Mouse (Mus musculus) kidney, adult 18-20 months (tissue): ENCODE data around the gene Plcl2.
"Not testable (repeated sequence)": the region's sequence is repeated elsewhere in the genome, so short reads cannot be mapped to it uniquely, and the experiment has no call there.

Source experiments
- DNase-seq: peaks from one replicate; pipeline ENCODE4 v3.0.0; 2021

Plcl2 gene

DNA sequence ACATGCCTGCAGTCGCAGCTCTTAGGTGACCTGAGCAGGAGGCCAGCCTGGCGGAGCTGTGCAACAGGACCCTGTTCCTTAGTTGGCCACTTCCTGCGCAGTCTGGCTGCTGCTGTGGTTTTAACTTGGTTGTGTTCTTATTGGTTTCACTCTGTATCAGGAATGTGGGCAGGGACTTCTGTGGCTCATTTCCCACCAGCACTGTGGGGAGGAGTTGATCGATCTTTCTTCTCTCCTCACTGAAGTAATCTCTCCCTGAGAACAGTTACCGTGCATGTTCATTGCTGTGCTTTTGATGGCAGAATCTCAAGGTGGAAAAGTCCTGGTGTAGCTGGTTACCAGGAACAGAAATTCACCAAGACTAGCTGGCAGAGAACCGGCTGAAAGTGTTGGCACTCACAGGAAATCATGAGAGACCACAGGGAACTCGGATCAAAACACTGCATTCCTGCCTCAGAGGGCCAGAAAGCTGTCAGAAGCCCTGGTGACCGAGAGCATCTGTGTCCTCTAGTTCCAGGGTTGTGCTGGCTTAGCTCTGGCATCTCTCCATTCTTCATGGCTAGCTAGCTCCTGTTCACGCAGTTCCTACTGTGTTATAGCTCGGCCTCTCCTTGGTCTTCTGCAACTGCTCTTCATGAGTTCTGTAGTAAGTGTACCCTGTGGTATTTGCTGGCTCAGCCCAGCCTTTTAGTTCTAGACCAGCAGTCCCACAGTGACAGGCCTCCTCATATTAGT is 168.9 kb downstream of the Plcl2 start:
- peak; percentile 15 for DNase-seq

DNA sequence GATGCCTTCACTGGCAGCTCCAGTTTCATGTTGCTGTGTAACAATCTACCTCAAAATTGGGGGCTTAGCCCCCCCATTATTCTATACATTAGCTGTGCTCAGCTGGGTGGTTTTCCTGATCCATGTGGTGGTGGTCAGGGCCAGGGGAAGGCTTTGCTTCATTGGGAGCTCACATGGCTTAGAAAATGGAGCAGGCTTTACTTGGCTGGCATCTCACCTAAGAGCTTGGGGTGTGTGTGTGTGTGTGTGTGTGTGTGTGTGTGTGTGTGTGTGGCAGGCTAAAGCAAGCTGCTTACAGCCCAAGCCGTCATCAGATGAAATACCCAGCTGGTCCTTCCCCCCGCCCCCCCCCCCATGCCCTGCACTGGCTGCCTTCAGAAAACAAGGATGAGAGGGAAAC is 169.5 kb downstream of the Plcl2 start:
- DNase-seq: no peak

DNA sequence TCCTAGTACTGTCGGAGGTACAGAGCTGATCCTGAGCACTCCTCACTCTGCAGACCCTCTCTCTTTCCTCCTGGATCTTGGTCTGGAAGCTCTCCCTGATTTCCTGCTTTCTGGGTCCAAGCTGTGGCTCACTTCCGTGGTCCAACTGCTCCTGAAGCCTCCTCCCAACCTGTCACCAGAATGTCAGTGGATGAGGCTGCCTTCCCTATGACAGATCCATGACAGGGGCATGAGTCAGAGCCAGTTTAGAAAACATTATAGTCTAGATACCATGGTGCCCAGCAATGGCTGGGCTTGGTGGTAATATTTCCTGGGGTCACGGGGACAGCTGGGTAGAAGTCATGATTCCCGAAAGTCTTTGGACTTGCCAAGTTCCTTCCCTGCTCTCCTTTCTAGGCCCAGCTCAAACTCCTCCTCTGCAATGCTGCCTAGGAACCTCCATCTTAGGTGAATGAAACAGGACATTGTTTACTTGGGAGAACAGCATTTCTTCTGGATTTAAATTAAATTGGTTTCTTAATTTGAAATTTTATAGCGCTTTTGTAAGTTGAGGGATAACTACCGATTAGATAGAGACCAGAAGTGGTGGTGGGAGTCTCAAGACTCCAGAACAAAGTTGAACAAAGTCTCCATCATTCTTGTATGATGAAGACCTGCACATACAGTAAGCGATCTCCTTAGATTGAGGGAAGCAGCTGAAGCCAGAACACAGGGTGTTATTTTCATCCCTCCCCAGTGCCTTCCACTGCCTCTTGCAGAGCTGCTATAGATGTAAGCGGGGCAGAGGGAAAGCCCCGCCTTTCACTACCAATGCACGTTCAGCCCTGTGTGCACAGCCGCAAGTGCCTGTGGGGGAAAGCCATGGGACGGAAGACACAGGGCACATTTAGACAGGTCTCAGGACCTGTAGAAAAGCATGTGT is 170.7 kb downstream of the Plcl2 start:
- DNase-seq: no peak

DNA sequence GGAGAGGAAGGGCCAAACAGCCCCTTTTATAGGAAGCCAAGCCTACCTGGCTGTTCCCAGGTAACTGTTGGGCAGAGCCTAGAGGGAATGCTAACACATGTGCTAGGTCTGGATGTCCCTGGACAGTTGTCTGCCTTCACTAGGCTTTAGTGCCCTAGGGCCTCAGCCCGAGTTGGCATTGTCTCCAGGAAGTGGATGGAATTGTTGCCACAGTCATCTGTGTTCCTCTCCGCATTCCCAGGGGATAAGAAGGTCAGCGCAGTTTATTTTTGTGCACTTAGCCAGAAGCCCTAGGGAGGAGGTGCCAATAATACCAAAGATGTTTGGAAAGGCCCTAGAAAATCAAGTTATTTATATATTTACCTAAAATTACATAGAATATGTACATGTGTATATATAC is 173.5 kb downstream of the Plcl2 start:
- DNase-seq: no peak

DNA sequence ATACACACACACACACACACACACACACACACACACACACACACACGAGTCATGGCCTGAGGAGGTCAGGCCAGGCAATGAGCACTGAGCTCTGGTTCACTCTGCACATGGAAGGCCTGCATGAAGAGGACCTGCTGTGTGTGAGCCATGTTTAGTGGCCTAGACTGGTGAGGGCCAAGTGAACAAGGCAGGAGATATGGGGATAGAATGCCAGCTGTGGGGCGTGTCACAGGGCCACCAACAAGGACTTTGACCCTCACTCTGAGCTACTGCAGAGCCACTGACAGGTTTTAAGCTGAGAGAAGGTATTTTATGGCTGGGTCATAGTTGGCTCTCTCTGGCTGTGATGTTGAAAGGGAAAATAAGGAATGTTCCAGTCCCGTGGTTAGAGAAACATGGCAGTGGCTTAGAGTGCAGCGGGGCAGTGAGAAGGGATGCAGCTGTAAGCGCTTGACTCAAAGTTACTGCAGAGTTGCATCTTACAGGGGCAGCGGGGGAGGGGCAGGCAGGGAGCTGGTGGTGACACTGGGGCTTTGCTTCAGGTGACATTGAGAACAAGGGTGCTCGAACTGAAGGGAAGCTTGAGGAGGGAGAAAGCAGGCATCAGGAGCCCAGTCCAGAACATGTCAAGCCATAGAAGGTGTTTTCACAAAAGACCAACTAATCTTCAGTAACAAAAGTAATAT is 175.9 kb downstream of the Plcl2 start:
- no peak for DNase-seq

DNA sequence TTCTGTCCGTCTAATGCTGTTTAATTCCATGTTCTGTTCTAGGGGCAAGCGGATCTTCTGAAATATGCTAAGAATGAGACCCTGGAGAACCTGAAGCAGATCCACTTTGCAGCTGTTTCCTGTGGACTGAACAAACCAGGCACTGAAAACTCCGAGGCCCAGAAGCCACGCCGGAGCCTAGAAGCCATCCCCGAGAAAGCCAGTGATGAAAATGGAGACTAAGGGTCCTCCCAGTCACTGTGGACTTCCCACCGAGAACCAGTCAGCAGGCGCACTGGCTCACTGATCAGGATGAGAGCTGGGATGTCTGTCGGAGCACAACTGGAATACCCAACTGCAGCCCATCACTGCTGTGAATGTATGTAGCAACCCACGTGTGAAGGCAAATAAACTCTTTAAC is 178.5 kb downstream of the Plcl2 start:
- DNase-seq: no peak

DNA sequence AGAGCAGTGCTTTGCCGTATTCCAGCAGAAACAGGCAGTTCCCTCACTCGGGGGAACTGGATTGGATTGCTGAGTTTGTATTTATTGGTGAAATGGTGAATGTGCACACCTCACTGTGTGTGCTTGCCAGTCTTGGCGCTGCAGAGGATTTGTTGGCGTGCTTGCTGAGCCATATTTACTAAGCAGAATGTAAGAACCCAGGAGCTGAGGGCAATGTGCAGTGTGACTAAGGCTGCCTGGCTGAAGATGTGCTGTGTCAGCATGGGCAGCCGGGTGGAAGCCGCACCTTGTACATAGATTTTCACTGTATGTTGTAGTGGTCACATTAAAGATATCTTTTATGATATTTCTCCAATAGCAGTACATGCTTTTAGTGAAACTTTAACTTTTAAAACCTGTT is 178.9 kb downstream of the Plcl2 start:
- no peak for DNase-seq

DNA sequence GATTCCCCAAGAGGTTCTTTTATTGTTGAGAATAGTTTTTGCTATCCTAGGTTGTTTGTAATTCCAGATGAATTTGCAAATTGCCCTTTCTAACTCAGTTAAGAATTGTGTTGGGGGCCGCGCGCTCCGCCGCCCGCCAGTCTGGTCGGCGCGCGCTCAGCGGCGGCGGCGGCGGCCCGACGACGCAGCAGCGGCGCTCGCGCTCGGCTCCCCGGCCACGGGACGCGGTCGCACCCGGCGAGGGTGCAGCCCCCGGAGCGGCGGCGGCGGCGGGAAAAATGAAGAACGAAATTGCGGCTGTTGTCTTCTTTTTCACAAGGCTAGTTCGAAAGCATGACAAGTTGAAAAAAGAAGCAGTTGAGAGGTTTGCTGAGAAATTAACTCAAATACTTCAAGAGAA is 189.2 kb downstream of the Plcl2 start:
- not testable (repeated sequence) for DNase-seq

DNA sequence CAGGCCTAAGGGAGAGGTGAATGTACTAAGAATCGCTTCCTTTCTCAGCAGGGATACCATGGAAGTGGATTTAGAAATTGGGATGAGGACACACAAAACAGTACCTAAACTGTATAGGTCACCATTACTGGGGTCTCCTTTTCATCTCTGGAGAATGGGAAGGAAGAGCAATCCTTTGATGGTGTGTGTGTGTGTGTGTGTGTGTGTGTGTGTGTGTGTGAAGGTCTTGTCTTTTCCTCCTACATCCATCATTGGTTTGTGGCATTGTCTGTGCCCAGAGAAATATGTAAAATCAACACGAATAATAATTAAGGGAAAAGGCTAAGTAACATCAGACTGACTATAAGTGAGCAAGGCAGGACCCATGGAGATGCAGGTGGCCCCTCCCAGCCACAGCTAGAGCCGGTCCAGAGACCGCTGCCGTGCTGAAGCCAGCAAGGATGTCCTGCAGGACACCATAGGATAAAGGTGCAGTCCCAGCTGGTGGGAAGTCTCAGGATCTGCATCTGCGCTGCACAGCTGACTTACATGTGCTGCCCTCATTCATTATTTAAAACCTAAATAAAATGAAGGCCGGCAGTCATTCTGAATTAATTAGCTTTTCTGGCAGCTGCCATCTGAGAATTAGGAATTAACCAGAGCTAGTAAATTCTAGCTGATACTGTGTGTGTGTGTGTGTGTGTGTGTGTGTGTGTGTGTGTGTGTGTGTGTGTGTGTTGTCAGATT is 201.5 kb downstream of the Plcl2 start:
- no peak for DNase-seq

DNA sequence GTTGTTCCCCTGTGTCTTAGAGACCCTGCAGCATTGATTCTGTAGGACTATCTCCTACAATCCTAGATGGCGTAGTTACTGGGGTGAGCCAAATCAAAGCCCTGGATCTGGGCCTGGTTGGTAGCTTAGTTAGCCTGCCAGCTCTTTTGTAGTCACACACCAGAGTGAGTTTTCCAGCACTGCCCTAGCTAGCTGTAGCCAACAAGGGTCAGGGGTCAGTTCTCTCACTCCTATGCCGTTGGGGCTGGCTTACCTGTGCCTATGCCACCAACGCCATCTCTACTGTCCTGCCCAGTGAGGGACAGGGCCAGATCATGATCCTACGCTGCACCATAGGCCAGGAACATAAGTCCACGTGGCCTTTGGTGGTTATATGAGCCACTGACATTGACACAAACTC is 208.4 kb downstream of the Plcl2 start:
- DNase-seq: no peak

DNA sequence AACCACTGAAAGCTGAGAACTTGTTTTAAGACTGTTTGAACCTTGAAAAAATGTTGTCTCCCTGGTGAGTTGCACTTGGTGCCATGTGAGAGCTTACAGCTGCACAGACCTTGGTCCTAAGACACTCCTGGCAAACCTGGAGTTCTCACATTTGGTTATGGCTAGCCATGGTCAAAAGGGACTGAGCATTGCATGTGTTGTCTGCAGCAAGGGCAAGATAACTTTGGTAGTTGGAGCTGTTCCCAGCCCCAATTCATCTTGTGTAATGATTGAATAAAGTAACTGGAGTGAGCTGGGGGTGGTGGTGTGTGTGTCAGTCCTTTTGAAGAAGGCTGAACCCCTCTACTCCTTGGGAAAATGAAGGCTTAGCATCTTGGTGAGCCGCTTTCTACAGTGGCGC is 215.2 kb downstream of the Plcl2 start:
- DNase-seq: no peak

DNA sequence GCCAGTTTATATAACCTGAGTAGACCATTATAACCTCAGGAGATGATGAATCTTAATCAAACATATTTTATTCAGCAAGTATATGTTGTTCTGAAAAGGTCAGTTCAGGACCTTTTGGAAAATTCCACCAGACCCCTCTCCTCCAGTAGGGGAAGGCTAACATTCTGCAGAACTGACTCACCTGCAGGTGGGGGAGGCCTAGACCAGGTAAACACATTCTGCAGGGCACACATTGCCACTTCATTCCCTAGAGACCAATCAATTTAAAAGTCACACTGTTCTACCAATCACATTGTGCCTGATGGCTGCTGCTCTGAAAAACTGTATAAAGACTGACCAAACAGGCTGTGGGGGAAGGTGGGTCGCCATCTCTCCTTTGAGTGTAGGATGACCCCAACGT is 217.1 kb downstream of the Plcl2 start:
- no peak for DNase-seq

DNA sequence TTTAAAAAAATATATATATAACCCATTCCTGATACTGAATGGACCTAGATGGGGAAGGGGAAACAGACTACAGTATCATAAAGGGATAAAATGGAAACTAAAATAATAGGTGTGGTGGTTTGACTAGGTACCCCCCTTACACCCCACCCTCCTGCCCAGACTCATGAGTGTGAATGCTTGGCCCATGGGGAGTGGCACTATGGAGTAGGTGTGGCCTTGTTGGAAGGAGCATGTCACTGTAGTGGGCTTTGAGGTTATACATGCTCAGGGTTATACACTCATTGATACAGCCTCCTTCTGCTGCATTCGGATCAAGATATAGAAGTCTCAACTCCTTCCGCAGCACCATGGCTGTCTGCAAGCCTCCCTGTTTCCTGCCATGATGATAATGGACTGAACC is 219.8 kb downstream of the Plcl2 start:
- no peak for DNase-seq

DNA sequence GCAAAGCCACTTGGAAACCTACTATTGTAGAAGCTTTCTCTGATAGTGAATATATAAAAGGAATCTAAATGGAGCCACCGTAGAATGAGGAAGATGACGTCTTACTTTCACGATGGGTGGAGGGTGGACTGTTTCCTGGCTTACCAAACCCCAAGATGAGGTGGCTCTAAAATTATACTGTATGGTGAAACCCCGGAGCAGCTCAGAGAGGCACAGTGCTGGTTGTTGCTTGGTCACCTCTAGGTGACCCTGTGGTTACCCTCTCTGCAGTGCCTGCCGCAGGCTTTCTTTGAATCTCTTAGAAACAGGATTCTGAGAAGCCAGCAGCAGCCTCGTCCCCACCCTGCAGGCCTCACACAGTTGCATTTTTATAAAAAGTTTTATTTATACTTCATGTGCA is 220.4 kb downstream of the Plcl2 start:
- DNase-seq: no peak

DNA sequence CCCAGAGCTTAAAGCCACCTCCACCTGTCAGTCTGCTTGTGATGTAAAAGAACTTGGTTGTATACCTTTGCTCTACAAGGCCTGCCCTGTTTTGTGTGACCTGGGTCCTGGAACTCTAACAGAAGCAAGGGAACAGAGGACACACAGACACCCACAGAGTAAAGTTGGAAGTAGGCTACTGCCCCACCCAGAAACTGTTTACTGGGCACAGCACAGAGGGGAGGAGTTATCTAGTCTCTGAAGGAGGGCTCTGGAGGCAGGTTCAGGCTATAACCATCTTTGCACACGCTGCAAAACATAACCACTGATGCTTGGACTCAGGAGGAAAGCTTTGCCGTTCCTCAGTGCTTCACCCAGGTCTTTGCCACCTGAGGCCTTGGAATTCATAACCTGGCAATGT is 221.7 kb downstream of the Plcl2 start:
- DNase-seq: no peak

DNA sequence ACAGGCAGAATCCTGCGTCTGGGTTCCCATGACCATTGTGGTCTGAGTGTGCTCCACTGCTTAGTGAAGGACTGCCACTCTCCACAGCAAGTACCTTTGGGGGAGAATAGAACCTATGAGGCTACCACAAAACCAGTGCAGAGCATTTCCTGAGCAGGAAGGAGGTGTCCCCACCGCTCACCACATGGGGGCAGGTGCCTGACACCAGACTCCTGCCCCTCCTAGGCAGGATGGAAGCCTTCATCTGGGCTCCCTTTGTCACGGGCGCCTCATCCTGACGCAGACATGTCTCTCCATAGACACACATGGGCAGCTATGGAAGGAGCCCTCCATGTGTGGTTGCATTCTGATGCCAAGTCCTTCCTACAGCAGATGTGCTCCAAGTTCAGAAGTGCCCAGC is 222.7 kb downstream of the Plcl2 start:
- DNase-seq: no peak

DNA sequence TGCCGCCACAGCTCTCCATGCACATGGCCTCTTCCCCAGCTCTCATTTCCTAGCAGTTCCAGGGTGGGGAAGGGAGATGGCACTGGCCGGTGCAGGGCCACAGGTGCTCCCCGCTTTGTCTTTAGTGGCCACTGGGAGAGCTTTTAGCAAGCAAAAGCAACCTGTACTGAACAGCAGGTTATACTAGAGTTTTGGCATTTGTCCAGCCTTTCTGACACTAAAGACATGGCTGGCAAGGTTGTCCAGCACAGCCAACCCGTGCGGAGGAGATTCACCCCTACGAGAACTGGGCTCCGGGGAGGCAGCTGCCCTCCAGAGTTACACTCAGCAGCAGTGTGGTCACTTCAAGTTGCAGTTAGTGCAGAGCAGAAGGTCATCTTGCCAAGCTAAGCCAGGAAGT is 224.2 kb downstream of the Plcl2 start:
- no peak for DNase-seq

DNA sequence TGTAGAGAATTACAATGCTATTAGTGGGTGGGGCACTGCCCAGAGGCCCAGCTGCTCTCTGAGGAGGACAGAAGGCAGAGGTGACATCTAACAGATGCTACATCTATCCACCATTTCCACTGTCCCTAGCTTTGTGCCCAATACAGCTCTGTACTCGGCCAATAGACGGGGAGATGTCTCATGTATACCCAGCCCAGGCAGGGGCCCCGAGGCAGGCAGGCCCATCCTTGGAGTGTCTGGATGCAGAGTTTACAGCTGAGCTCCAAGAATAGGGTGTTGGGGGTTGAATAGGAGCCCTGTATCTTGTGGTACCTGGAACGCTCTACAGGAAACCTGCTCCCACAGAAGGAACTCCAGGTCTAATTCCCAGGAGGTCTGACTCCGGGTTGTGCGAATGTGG is 225.6 kb downstream of the Plcl2 start:
- no peak for DNase-seq

DNA sequence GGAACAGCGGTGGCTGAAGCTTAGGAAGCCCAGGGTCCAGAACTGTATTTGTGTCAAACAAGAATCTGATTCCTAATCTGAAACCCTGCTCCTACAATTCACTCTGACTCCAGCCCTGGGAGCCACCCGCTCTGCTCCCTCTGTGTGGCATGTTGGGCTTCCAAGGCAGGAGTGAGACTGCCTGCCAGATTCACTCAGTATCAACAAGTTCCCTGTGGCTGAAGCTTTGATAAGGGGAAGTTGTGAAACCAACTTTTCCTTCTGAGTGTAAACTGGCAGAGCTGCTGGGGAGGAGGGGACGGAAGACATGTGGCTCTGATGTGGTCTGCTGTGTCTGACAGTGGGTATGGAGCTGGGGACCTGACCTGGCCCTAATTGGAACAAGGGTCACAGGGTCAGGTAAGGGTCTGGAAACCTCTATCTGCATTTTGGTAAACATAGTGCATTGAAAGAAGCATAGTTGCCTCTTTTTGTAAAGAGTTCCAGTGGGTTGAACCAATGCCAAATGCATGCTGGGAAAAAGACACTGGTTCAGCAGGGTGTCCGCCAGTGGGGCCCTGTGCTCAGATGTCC is 226.3 kb downstream of the Plcl2 start:
- DNase-seq: no peak

DNA sequence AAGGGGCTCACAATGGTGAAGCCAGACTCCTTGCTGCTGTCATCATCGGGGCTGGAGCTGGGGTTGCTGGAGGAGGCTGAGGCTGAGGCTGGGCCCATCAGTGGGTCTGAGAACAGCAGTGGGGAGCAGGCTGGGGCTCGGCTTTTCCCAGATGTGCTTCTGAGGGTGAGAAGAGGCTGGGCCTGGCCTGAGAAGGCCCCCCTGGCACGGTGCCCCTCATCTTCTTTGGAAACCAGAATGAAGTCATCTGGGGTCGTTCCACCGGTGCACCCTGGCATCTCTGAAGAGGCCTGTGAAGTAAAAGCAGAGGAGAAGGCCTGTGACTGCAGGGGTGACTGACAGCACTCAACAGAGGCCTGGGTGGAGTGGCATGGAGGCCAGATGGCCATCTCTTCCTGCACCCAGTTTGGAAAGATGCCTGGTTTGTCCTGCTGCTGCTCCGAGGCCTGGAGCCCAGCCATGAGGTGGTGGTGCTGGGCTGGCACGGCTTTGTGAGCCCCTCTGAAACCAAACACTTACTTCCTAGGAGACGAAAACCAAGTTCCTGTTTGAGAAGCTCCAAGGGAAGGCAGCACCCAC is 226.8 kb downstream of the Plcl2 start:
- DNase-seq: no peak

DNA sequence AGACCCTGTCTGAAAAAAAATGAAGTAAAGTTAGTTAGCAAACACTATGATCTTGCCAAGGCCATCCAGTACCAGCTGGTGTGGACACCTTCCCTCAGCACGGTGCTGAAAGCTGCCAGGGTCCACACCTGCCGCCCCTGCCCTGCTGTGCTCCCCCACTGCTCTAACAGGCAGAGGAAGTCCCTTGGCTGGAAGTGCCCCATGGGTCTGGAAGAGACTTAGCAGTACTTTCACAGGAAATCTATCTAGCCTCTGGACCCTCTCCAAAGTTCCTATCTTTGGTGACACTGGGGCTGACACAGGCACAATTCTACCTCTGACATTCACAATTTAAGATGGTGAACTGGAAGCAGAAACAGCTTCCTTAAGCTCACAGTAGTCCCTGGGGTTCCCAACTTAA is 227.9 kb downstream of the Plcl2 start:
- DNase-seq: no peak
